Mouse (Mus musculus): Measurements from ENCODE around the gene Gpr183. TPM values are rescaled to one million over a fixed set of nuclear protein-coding genes. Genes with fewer than 3 reads are reported as not detected.

The Gpr183 gene
- total and polyA plus RNA-seq, 2 experiments = 0.26 to 0.37 TPM

DNA sequence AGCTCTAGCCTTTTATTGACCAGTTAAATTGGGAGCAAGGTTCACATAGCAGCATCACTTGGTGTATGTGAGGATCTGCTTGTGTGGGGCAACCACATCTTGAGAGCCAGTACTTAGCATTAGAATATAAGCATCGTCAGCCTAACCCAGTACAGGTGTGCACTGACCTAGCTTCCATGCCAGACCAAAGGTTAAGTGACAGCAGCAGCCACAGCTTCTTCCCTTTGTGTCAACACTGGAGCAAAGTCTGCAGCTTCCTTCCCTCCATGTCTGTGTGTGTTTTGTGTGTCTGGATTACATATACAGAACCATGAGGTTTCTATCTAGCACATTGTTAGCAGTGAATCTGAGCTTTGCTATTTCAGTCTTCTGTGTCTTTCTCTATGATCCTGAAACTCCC is 16.5 kb upstream of the Gpr183 start:
- no peak overlapping the region for H3K27ac ChIP-seq (replicated peaks; ENCODE audit: insufficient read depth, low read depth, low read length)
- H3K79me2 ChIP-seq (ENCODE audit: control insufficient read depth, insufficient read depth, low read length) = no peaks in the 10 kb centered on the region
- TF ChIP-seq CTCF (IDR thresholded peaks at IDR 0.05; ENCODE audit: low read depth, low read length) = no peak
- TF ChIP-seq POLR2A (IDR thresholded peaks at IDR 0.05; ENCODE audit: extremely low read depth, insufficient read depth, low read length) = no peak
- H3K9ac ChIP-seq (ENCODE audit: low read depth, low read length) = no peak overlapping the region
- peaks cover 4% of the 10 kb centered on the region; the same call in 1 of the 2 replicates for H3K4me1 ChIP-seq (ENCODE audit: control insufficient read depth, insufficient read depth, low read length)
- DNase-seq (ENCODE audit: extremely low read depth, low read depth, low spot score) = no peak
- H3K36me3 ChIP-seq (ENCODE audit: control insufficient read depth, insufficient read depth, low read length) = no peaks in the 10 kb centered on the region; the same call in 1 of the 2 replicates
- H3K27me3 ChIP-seq (ENCODE audit: control insufficient read depth, insufficient read depth, low read length) = no peaks in the 10 kb centered on the region
- H3K4me3 ChIP-seq (ENCODE audit: insufficient read depth, low read depth, low read length) = no peak overlapping the region
- WGBS = 54% methylated on average over 1 of the region's 1 CpGs

DNA sequence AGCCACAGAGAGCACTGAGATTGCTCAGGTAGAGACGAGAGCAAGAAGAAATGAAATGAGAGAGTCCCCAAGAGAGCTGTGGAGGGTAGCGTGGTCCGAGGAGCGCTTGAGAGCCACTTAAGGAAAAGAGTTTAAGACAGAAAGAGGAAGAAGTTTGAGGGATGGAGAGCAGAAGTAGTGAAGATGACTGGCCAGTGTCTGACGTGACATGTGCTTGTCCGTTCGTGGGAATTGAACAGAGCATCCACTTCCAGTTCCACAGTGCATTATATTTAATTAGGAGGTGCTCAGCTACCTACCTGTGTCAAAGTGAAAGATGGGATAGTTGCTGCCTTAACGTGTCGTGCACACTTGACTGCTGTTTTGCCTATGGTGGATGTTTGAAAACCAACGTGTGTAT is 8.1 kb upstream of the Gpr183 start:
- Histone ChIP-seq H3K79me2 (ENCODE audit: control insufficient read depth, insufficient read depth, low read length) (0 out of 2 replicates have a peak, but pooled peaks cover 3% of the 10 kb centered on the region), H3K4me3 (ENCODE audit: insufficient read depth, low read depth, low read length) (no peak overlapping the region), H3K36me3 (ENCODE audit: control insufficient read depth, insufficient read depth, low read length) (0 out of 2 replicates have a peak, but pooled peaks cover 2% of the 10 kb centered on the region), H3K27ac (replicated peaks; ENCODE audit: insufficient read depth, low read depth, low read length) (no peak overlapping the region), H3K4me1 (ENCODE audit: control insufficient read depth, insufficient read depth, low read length) (no peaks in the 10 kb centered on the region), H3K27me3 (ENCODE audit: control insufficient read depth, insufficient read depth, low read length) (no peaks in the 10 kb centered on the region), H3K9ac (ENCODE audit: low read depth, low read length) (no peak overlapping the region)
- WGBS = 90% methylated on average over 10 of the region's 10 CpGs
- no peak for DNase-seq (ENCODE audit: extremely low read depth, low read depth, low spot score)
- TF ChIP-seq POLR2A (IDR thresholded peaks at IDR 0.05; ENCODE audit: extremely low read depth, insufficient read depth, low read length) = no peak
- TF ChIP-seq CTCF (IDR thresholded peaks at IDR 0.05; ENCODE audit: low read depth, low read length) = no peak

DNA sequence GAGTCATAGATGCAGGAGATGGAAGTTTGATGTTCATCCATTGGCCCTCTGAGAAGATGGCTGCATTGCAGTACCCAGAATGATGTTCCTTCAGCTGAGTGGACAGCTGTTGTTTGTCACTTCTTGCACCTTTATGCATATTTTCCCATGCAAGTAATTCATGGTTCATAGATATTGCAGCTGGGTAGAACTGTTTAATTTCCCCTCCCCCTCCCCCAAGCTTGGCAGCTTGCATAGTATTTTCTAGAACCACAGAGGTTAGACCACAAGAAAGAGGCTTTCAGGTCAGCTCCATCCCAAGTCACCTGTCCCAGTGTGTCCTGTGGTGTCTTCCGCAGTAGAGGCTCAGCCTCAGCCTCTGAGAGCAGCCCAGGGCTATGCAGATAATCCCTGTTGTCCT is 5.4 kb upstream of the Gpr183 start:
- WGBS = 97% methylated on average over 1 of the region's 1 CpGs
- Histone ChIP-seq H3K79me2 (ENCODE audit: control insufficient read depth, insufficient read depth, low read length) (0 out of 2 replicates have a peak, but pooled peaks cover 3% of the 10 kb centered on the region), H3K4me1 (ENCODE audit: control insufficient read depth, insufficient read depth, low read length) (no peaks in the 10 kb centered on the region), H3K27ac (replicated peaks; ENCODE audit: insufficient read depth, low read depth, low read length) (no peak overlapping the region), H3K4me3 (ENCODE audit: insufficient read depth, low read depth, low read length) (no peak overlapping the region), H3K27me3 (ENCODE audit: control insufficient read depth, insufficient read depth, low read length) (no peaks in the 10 kb centered on the region), H3K9ac (ENCODE audit: low read depth, low read length) (no peak overlapping the region), H3K36me3 (ENCODE audit: control insufficient read depth, insufficient read depth, low read length) (no peaks in the 10 kb centered on the region)
- DNase-seq (ENCODE audit: extremely low read depth, low read depth, low spot score) = no peak
- TF ChIP-seq POLR2A (IDR thresholded peaks at IDR 0.05; ENCODE audit: extremely low read depth, insufficient read depth, low read length) = no peak
- TF ChIP-seq CTCF (IDR thresholded peaks at IDR 0.05; ENCODE audit: low read depth, low read length) = no peak

DNA sequence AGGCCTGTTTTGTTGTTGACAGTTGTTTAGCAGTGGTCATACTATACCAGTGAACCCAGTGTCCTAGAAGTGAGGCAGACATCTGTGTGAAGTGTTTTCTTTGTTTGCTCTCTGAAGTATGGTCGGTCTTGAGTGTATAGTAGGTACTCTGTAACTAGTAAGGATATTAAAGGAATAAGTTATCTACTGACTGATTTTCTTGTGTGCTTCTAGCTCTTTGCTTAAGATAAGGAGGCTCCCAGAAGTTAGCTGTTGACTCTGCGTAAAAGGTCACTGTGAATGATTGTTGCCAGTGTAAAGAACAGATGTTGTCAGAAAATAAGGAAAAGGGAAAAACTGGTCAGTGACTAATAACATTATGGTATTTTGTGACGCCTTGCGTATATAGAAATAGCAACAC is 2.1 kb upstream of the Gpr183 start:
- H3K27ac ChIP-seq (replicated peaks; ENCODE audit: insufficient read depth, low read depth, low read length) = no peak overlapping the region
- H3K36me3 ChIP-seq (ENCODE audit: control insufficient read depth, insufficient read depth, low read length) = no peaks in the 10 kb centered on the region
- no peak for TF ChIP-seq POLR2A (IDR thresholded peaks at IDR 0.05; ENCODE audit: extremely low read depth, insufficient read depth, low read length)
- no peak for TF ChIP-seq CTCF (IDR thresholded peaks at IDR 0.05; ENCODE audit: low read depth, low read length)
- H3K27me3 ChIP-seq (ENCODE audit: control insufficient read depth, insufficient read depth, low read length) = no peaks in the 10 kb centered on the region
- no peak overlapping the region for H3K4me3 ChIP-seq (ENCODE audit: insufficient read depth, low read depth, low read length)
- H3K4me1 ChIP-seq (ENCODE audit: control insufficient read depth, insufficient read depth, low read length) = no peaks in the 10 kb centered on the region; the same call in 1 of the 2 replicates
- no peak overlapping the region for H3K9ac ChIP-seq (ENCODE audit: low read depth, low read length)
- H3K79me2 ChIP-seq (ENCODE audit: control insufficient read depth, insufficient read depth, low read length) = peaks cover 3% of the 10 kb centered on the region; the same call in 1 of the 2 replicates
- DNase-seq (ENCODE audit: extremely low read depth, low read depth, low spot score) = no peak
- WGBS = 82% methylated on average over 4 of the region's 4 CpGs

DNA sequence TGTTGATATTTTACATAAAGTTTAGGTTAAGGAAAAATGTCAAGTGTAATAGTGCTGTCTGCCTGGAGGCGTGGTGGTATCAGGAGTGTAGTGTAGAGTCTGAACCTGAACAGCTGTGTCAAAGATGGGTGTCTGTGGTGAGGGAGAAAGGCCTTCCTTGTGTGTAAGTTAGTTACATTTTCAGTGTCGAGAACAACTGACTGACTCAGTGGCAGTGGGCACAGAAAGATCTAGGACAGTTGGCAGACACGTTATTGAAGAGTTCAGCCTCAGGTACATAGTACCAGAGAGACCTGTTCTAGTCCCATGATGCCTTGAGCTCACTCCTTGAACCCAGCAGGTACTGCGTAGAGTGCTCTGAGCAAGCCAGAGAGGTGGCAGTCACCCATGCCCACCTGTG is 466 bp upstream of the Gpr183 start:
- H3K4me3 ChIP-seq (ENCODE audit: insufficient read depth, low read depth, low read length) = no peak overlapping the region
- no peak overlapping the region for H3K9ac ChIP-seq (ENCODE audit: low read depth, low read length)
- no peak for DNase-seq (ENCODE audit: extremely low read depth, low read depth, low spot score)
- H3K27ac ChIP-seq (replicated peaks; ENCODE audit: insufficient read depth, low read depth, low read length) = no peak overlapping the region
- no peaks in the 10 kb centered on the region for H3K36me3 ChIP-seq (ENCODE audit: control insufficient read depth, insufficient read depth, low read length)
- peaks cover 3% of the 10 kb centered on the region; the same call in 1 of the 2 replicates for H3K79me2 ChIP-seq (ENCODE audit: control insufficient read depth, insufficient read depth, low read length)
- 89% methylated on average over 4 of the region's 4 CpGs for WGBS
- H3K4me1 ChIP-seq (ENCODE audit: control insufficient read depth, insufficient read depth, low read length) = peaks cover 2% of the 10 kb centered on the region
- TF ChIP-seq POLR2A (IDR thresholded peaks at IDR 0.05; ENCODE audit: extremely low read depth, insufficient read depth, low read length) (no peak), CTCF (IDR thresholded peaks at IDR 0.05; ENCODE audit: low read depth, low read length) (no peak)
- no peaks in the 10 kb centered on the region for H3K27me3 ChIP-seq (ENCODE audit: control insufficient read depth, insufficient read depth, low read length)

DNA sequence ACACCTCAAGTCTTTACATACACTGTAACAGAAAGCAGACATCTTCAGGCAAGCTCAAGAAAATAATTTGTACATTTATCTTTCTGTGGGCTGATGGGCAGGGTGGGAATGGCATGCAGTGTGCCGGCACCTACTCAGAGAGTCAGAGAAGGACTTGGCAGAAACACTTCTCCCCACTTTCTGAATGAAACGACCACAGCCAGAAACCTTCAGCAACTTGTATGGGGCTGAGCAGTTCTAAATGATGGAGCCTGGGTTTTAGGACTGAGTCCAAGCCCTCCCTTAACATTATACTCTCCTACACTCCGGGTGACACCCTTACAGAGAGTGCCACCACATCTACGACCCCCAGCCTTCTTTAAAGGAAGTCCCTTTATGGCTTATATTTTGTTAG is 1.1 kb downstream of the Gpr183 start:
- peaks cover 2% of the 10 kb centered on the region for H3K4me1 ChIP-seq (ENCODE audit: control insufficient read depth, insufficient read depth, low read length)
- WGBS = 62% methylated on average over 4 of the region's 4 CpGs
- H3K27ac ChIP-seq (replicated peaks; ENCODE audit: insufficient read depth, low read depth, low read length) = no peak overlapping the region
- H3K36me3 ChIP-seq (ENCODE audit: control insufficient read depth, insufficient read depth, low read length) = no peaks in the 10 kb centered on the region
- TF ChIP-seq CTCF (IDR thresholded peaks at IDR 0.05; ENCODE audit: low read depth, low read length) (no peak), POLR2A (IDR thresholded peaks at IDR 0.05; ENCODE audit: extremely low read depth, insufficient read depth, low read length) (no peak)
- no peak overlapping the region for H3K4me3 ChIP-seq (ENCODE audit: insufficient read depth, low read depth, low read length)
- DNase-seq (ENCODE audit: extremely low read depth, low read depth, low spot score) = no peak
- no peaks in the 10 kb centered on the region; the same call in 1 of the 2 replicates for H3K79me2 ChIP-seq (ENCODE audit: control insufficient read depth, insufficient read depth, low read length)
- H3K9ac ChIP-seq (ENCODE audit: low read depth, low read length) = peak overlapping the region; percentile 36; the same call in 1 of the 2 replicates
- no peaks in the 10 kb centered on the region for H3K27me3 ChIP-seq (ENCODE audit: control insufficient read depth, insufficient read depth, low read length)

All from liver, adult 2 months (tissue).